Mouse (Mus musculus) monocyte, adult 5-6 weeks (primary cell): ENCODE measurements around the gene F2. TPM values are rescaled to one million over a fixed set of nuclear protein-coding genes. Genes with fewer than 3 reads are reported as not detected.
"Not testable (repeated sequence)": the region's sequence is repeated elsewhere in the genome, so short reads cannot be mapped to it uniquely, and the experiment has no call there.

Source experiments
- ATAC-seq: fragments of 153-309, 156-312 bp; replicated peaks from 2 replicates; pipeline ENCODE4 v1.8.0; 2017; ENCODE audit warnings: mild to moderate bottlenecking; ENCODE audit not compliant: low TSS enrichment, insufficient number of reproducible peaks, severe bottlenecking, poor library complexity, low FRiP score
- total RNA-seq: library from RNA; stranded (forward); fragments of 200-1000, 200-491, 200-594 nt; gene quantifications from 3 replicates; pipeline ENCODE4 v1.2.3, GENCODE M21; 2017

Gene F2
- total RNA-seq, 1 experiment from 2014 or later = not detected

DNA sequence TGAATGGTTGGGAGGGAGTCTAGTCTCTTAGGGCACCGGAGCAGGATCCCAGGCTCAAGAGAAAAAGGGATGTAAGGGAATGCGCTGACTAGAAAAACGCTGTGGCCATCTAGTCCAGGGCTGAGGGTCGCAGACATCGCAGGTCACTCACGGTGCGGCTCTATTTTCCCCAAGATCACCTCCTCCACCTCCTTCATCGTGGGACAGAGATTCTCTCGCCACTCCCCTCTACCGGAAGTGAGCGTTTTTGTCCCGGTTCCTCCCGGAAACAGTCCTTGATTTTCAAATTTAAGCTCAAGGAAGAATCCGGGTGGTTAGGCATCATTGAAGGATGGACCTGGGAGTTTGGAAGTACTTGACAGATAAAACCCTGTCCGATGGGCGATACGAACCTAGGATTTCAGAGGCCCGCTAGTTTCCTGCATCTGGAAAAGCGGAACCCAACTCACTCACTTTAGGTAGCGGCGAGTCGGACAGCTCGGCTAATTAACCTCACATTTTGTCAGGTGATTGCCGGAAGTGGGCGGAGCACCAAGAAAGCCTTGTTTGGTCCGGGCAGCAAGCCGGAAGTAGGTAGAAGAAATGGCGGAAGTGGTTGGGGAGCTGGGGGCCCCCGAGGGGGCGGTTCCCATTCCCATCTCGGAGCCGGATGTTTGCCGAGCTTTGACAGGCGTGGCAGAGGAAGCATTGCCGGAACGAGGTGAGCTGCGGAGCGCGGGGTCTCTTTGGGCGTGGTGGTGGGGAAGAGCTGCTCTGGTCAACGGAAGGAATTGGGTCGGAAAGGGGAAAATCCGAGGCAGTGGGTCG lies 13.5 kb upstream of the F2 start, which contains the start of the genes Zfp408 and Arhgap1:
Zfp408 (minus strand) TSS at position 239 of the 807 bp plus-strand sequence.
Arhgap1 (plus strand) TSS at position 308 of the 807 bp plus-strand sequence.
- peak; percentile 90 for ATAC-seq

DNA sequence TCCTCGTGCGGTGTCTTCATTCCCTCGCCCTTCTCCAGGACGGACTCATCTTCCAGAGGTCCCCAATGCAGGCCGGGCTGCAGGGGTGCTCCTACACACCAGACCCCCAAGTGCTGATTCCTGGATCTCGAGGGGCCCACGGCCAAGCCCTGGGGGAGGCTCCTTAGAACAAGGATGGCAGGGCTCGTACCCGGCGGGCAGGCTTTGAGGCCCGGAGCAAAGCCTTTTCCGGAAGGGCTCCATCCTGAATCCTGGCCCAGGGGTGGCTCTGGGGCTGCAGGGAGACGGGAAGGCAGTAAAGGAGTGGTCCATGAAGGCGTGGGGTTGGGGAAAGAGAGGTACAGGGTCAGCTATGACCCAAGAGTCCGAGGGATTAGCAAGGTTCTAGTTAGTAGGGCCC lies 12.9 kb upstream of the F2 start:
- no peak for ATAC-seq

DNA sequence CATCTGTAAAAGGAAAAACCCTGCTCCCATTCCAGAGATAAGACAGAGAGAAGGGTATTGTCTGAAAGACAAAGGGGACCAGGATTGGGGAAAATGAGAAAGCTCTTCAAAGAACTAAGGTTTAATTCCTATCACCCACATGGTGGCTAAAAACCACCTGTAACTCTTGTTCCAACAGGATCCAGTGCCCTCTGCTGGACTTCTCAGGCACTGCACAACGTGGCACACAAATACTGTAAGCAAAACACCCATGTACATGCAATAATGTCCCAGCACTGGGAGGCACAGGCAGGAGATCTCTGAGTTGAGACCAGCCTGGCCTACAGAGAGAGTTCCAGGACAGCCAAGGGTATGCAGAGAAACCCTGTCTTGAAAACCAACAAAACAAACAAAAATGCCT lies 10.5 kb upstream of the F2 start:
- ATAC-seq = 0 out of 2 replicates have a peak, but pooled peaks have one; percentile 24

DNA sequence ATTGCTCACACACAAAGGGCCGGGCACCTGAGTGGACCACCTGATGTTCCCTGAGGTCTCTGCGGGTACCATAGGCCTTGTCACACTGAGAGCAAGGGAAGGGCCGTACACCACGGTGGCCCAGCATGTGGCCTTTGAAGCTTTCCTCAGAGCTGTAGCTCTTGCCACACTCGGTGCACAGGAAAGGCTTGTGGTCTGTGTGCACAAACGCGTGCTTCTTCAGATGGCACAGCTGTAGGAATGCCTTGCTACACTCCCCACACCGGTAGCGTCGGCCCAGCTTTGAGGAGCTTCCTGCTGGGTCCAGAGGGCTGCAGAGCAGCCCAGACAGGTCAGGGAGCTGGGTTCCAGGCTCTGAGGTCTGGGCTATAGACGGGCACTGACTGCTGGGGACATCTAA lies 9.6 kb upstream of the F2 start:
- no peak for ATAC-seq

DNA sequence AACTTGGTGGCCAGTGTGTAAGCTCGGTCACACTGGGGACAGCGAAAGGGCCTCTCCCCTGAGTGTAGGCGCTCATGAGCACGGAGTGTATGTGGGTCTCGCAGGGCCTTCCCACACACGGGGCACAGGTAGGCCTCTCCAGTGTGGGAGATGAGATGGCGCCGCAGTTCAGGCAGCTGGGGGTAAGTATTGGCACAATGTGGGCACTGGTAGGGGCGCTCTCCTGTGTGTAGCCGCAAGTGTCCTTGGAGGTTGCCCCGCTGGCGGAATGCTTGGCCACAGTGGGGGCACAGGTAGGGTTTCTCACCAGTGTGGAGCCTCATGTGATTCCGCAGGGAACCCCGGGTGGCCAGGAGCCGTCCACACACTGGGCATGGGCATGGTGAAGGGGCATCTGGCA lies 9.1 kb upstream of the F2 start:
- no peak for ATAC-seq

DNA sequence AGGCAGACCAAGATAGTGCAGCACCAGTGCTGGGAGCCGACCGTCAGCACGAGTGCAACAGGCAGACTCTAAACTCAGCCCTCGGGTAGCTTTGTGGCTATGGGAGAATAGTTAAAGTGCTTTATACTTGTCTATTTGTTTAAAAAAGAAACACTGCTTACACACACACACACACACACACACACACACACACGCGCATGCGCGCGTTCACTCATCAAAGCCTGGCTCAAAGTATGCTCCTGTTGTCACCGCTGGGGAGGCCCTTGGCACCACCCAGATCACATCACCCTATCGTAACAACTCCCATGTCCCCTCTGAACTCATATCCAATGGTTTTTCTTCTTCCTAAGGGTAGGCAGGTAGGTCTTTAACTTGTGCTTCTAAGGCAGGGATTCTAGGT lies 7.8 kb upstream of the F2 start:
- no peak for ATAC-seq

DNA sequence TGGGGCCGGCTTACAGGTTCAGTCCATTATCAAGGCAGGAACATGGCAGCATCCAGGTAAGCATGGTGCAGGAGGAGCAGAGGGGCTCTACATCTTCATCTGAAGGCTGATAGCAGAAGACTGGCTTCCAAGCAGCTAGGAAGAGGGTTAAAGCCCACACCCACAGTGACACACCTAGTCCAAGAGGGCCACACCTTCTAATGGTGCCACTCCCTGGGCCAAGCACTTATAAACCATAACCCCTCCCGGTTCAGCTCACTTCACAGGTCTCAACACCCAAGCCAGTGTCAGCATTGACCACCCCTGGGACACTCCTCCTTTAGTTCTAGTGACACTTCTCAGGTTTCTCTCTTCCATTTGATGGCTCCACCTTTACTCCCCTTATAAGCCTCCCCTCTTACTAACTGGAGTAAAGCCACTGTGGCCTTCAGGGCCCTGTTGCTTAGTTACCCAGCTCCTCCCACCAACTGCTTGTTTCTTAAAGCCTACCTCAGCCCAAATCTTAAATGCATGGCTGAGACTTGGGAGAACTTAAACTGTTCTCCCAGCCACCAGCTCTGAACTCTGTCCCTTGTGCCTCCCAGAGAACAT lies 6.7 kb upstream of the F2 start:
- no peak for ATAC-seq

DNA sequence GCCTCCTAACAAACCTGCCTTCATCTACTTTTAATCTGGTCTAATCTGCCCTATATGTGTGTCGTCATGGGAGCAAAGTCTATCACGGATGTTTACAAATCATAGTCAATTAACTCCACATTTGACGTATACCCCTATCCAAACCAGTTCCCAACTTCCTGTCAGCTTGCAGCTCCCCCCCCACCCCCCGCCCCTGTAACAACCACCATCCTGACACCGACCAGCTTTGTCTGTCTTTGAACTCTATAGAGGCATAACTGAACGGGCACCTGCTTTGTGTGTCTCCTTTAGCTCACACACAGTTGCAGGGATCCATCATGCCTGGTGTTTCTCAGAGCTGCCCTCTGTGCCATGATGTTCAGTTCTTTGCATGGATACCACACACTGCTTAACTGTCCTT lies 2.7 kb upstream of the F2 start:
- no peak for ATAC-seq

DNA sequence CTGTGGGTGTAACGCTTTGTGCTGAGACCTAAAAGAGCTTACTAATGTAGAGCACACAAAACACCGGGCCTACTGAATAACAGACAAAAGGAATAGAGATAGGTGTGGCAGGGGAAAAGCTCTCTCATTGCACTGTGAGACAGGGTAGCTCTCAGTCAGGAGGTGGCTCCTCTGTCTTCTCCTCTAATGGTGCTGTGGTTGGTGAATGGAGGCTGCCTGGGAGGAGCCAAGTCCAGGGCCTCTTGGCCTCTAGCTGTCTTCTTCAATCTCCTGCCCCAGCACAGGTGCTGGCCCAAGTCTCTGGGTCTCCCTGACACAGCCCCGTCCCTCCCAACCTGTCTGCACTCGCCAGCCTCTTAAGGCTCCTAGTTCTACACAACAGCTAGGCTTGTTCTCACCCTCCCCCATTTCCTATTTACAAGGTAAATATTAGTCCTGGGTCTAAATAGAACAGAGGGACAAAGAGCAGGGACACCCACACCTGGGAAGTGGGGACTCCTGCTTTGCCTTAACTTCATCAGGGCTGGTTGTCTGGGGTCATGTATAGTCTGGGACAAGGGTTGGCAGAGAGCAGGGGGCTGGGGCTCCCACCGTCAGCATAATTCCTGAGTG lies 619 bp upstream of the F2 start:
- no peak for ATAC-seq

DNA sequence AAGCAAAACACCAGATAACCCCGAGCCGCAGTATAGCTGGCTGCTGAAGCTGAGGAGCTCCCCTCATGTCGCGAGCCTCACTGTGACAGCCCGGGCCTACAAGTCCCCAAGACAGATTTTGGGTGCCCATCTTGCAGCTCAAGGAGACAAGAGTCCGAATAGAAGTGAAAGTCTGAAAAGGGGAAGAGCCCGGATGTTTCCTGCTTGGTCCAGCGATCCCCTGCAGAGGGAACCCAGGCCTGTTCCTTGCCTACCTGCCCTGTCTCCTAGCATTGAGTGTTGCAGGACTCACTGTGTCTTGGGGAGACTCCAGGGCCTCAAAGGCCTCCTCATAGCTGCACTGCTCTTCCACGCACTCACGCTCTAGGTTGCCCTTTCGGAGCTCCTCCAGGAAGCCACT lies 728 bp downstream of the F2 start:
- no peak for ATAC-seq

DNA sequence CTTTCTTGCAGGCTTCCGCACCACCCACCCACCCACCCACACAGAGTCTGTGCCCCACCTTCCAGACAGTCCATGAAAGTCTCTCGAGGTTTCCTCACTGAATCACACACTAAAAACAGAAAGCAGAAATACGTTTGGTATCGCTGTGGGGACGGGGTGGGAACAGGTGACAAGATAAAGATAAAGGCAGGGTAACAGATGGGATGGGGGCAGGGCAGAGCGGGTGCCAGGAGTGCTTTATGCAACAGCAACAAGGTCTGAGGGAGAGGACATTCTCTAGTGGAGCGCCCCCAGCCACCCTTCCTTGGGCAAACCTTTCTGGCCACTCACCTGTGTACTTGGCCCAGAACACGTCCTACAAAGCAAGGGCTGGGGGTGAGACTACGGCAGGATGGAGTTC lies 1.4 kb downstream of the F2 start:
- ATAC-seq = no peak

DNA sequence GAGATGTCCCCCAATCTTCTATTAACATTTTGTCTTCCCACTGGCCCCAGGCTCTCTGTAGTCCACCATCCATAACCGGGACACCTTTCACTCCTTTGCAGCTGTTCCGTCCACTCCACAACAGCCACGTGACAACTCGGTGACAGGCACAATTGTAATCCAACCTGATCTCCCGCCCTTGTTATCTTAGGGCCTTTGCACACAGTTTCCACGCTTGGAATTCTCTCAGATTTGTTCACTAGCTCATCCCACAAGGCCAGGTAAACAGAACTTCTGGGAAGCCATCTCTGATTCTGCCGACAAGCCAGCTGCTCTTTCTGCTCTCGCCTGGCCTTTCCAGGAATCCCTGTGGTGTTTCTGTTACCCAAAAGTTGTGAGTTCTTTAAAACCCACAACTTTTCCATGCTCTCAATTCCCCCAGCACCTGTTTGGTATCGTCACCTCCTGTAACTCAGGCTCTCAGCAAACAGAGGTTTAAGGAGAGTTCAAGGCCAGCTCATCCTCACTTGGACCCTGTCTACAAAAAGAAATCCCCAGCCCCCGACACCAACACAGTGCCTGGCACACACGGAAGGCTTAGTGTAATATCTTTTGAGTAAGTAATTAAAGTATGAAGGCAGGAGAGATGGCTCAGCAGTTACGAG lies 2.8 kb downstream of the F2 start:
- ATAC-seq = no peak

DNA sequence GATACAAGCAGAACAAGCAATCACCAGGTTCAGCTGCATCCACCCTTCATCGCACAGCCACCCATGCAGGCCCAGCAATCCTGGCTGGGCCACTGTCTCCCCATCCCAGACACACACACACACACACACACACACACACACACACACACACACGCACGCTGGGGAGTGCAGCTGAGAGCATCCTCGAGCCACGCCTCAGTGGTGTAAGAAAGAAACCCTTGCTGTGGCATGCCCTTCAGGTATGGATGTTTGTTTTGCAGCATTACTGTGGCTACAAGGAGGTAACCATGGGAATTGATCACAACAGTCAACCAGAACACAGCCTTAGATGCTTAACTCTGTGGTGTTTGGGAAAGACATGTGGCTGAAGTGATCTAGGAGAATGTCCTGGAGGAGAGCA lies 3.9 kb downstream of the F2 start:
- no peak for ATAC-seq

DNA sequence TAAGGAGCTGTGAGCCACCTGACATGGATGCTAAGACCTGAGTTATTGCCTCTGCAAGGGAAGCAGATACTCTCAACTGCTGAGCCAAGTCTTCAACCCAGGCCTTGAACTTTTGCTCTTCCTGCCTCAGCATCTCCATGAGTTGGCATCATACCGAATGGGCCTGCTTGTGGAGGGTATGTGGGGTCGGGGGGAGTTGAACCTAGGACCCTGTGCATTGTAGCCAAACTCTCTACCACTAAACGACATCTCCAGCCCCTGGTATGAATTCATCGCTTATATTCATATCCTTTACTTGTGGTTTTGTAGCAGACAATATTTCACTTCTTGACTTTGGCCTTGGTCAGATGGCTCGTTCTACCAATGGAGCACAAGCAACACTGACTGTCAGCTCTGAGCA lies 4.4 kb downstream of the F2 start:
- ATAC-seq = no peak

DNA sequence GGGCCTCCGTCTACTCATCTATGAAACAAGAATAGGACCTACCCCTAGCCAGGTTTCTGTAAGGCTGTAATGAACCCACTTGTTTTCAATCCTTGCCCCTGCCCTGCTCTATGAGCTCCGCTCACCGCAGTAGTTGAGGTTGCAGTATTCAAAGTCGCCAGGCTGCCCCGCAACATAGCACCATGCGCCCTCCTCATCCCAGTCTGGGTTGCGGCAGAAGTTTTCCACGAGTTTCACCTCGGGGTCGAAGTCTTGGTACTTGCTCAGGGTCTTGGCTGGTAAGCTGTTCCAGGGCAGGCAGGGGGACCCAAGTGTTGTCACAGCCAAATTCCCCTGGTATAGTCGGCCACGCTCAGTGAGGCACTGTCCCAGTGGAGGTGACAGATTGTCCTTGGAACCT lies 5.8 kb downstream of the F2 start:
- no peak for ATAC-seq

DNA sequence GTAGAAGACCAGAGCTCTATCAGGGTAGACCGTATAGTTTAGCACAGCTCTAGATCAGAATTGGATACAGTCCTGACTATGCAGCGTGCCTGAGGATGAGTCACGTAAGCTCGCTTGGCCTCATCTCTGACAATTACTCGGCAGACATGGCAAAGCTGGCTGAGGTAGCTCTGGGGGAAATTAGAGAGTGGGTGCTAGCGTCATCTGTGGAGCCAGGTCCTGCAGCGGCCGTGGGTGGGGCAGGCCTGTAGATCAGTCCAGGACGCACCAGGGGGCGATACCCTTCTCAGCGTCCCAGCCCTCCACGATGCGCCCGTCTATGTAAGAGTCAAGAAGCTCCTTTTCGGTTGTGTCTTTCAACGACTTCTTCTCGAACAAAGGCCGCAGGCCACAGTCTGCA lies 6.5 kb downstream of the F2 start:
- no peak for ATAC-seq

DNA sequence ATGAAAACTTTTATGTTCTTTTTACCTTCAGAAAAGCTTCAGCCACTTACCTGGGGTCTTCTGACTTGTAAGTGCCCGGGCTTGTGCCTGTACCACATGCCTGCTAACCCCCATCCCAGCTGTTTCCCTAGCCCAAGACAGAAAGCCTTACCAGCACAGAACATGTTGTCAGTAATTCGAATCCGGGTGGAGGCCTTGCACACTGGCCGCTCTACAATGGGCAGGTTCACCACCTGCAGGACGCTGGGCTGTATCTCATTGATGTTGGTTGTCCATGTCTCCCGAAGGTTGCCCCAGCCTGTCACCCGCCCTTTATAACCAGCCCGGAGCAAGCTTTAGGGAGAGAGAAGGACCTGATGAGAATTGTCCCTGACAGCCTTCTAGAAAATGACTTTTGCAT lies 8.0 kb downstream of the F2 start:
- no peak for ATAC-seq

DNA sequence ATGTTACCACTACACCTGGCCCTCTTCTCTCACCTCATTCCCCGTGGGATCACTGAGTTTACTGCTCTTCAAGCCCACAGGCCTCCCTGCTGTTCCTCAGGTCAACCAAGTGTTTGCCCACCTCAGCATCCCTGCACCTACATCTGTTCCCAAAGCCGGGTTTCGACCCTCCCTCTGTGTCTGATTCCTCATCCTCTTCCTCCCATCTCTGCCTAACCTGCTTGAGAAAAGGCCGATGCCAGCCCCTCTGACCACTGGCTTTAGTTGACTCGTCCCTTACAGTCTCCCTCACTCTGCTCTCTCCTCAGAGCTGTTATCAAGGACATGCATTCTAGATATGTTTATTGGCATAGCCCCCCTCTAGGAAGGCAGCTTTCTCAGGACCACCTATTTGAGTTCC lies 8.7 kb downstream of the F2 start:
- no peak for ATAC-seq

DNA sequence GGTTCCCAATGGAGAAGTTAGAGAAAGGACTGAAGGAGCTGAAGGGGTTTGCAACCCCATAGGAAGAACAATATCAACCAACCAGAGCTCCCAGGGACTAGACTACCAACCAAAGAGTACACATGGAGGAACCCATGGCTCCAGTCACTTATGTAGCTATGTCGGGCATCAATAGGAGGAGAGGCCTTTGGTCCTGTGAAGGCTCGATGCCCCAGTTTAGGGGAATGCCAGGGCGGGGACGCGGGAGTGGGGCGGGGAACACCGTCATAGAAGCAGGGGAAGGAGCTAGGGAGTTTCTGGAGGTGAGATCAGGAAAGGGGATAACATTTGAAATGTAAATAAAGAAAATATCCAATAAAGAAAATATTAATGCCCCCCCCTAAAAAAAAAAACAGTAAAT lies 12.8 kb downstream of the F2 start:
- not testable (repeated sequence) for ATAC-seq

DNA sequence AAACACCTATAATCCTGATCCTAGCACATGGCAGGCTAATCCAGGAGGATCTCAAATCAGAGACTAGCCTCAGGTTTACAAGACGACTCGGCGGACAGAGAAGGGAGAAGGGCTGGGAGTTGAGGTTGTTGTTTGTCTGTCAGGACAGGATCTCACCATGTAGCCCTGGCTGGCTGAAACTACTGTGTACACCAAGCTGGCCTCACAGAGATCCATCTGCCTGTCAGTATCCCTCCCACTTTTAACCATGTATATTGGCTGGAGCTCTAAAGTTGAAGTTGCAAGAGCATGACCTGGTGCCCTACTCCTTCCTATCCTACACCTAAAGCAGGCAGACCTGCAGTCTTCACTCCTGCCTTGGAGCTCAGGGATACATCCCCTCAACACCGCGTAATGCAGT lies 13.9 kb downstream of the F2 start:
- no peak for ATAC-seq
